Mouse (Mus musculus) ES-Bruce4 (cell line): ENCODE data around the gene Cobll1. TPM values are rescaled to one million over a fixed set of nuclear protein-coding genes. Genes with fewer than 3 reads are reported as not detected.

Source experiments
- H3K27ac ChIP-seq: 2 replicates; pipeline ENCODE4 v1.5.1; 2012; ENCODE audit warnings: low read length, inconsistent platforms; ENCODE audit not compliant: insufficient read depth
- H3K27me3 ChIP-seq: 2 replicates; pipeline ENCODE4 v1.6.1; 2012; ENCODE audit warnings: mild to moderate bottlenecking, low read length, inconsistent platforms; ENCODE audit not compliant: control insufficient read depth, poor library complexity, insufficient read depth, severe bottlenecking
- H3K36me3 ChIP-seq: 2 replicates; pipeline ENCODE4 v1.6.1; 2012; ENCODE audit warnings: inconsistent platforms, mild to moderate bottlenecking, low read length, moderate library complexity; ENCODE audit not compliant: control insufficient read depth, poor library complexity, insufficient read depth, severe bottlenecking
- H3K4me1 ChIP-seq: one replicate; pipeline ENCODE4 v1.8.1; 2011; ENCODE audit warnings: low read length; ENCODE audit not compliant: control insufficient read depth, insufficient read depth
- H3K4me3 ChIP-seq: 2 replicates; pipeline ENCODE4 v1.5.1; 2011; ENCODE audit warnings: low read depth, mild to moderate bottlenecking, low read length
- H3K9ac ChIP-seq: 2 replicates; pipeline ENCODE4 v1.6.1; 2012; ENCODE audit warnings: low read depth, mild to moderate bottlenecking, inconsistent platforms; ENCODE audit not compliant: poor library complexity, severe bottlenecking
- H3K9me3 ChIP-seq: replicated peaks from 2 replicates; pipeline ENCODE4 v1.6.1; 2012; ENCODE audit warnings: mild to moderate bottlenecking, low read length, inconsistent platforms; ENCODE audit not compliant: control insufficient read depth, poor library complexity, insufficient read depth, severe bottlenecking
- CTCF ChIP-seq: IDR thresholded peaks from one replicate; pipeline ENCODE4 v1.8.1; 2011; ENCODE audit warnings: low read depth, low read length
- EP300 ChIP-seq: IDR thresholded peaks from 2 replicates; pipeline ENCODE4 v1.6.1; 2011; ENCODE audit warnings: low read depth, low read length; ENCODE audit not compliant: insufficient read depth
- POLR2A ChIP-seq: IDR thresholded peaks from one replicate; pipeline ENCODE4 v1.8.1; 2011; ENCODE audit warnings: low read length; ENCODE audit not compliant: insufficient read depth
- polyA plus RNA-seq: library from polyadenylated mRNA; stranded (reverse); fragments of >200 nt; gene quantifications from 2 replicates; pipeline ENCODE4 v1.2.4, GENCODE M21; 2011; ENCODE audit warnings: low read depth; ENCODE audit not compliant: missing spikeins, insufficient read depth, insufficient read length

Cobll1 gene
- polyA plus RNA-seq, 1 experiment, result 7.4 TPM

- Histone ChIP-seq H3K4me3 (no peak overlapping the region), H3K36me3 (no peaks in the 10 kb centered on the region), H3K27ac (no peak overlapping the region), H3K27me3 (no peaks in the 10 kb centered on the region), H3K9me3 (no peaks in the 10 kb centered on the region), H3K9ac (no peak overlapping the region), H3K4me1 (no peaks in the 10 kb centered on the region)
- TF ChIP-seq POLR2A, result no peak
- TF ChIP-seq CTCF, result no peak
- TF ChIP-seq EP300, result no peak
These were observed 67.1 kb downstream of the Cobll1 start for GRCm38 (mm10) chr2:65172071-65172470.

- no peak for TF ChIP-seq CTCF
- no peak for TF ChIP-seq POLR2A
- no peak for TF ChIP-seq EP300
- H3K4me3 ChIP-seq, result no peak overlapping the region
- H3K4me1 ChIP-seq, result no peaks in the 10 kb centered on the region
- H3K9me3 ChIP-seq, result no peaks in the 10 kb centered on the region
- no peaks in the 10 kb centered on the region for H3K27me3 ChIP-seq
- no peaks in the 10 kb centered on the region for H3K36me3 ChIP-seq
- H3K27ac ChIP-seq, result no peak overlapping the region
- H3K9ac ChIP-seq, result no peak overlapping the region
These were observed 67.7 kb downstream of the Cobll1 start for GRCm38 (mm10) chr2:65171516-65171915.

GRCm38 (mm10) chr2:65170693-65171456, 68.3 kb downstream of the Cobll1 start:
- Histone ChIP-seq H3K27ac (no peak overlapping the region), H3K36me3 (no peaks in the 10 kb centered on the region), H3K9ac (no peak overlapping the region), H3K4me1 (no peaks in the 10 kb centered on the region), H3K27me3 (no peaks in the 10 kb centered on the region), H3K4me3 (no peak overlapping the region), H3K9me3 (no peaks in the 10 kb centered on the region)
- TF ChIP-seq CTCF, result no peak
- no peak for TF ChIP-seq EP300
- TF ChIP-seq POLR2A, result no peak

GRCm38 (mm10) chr2:65170256-65170655, 68.9 kb downstream of the Cobll1 start:
- Histone ChIP-seq H3K4me3 (no peak overlapping the region), H3K36me3 (no peaks in the 10 kb centered on the region), H3K4me1 (no peaks in the 10 kb centered on the region), H3K27me3 (no peaks in the 10 kb centered on the region), H3K9ac (no peak overlapping the region), H3K9me3 (no peaks in the 10 kb centered on the region), H3K27ac (no peak overlapping the region)
- TF ChIP-seq EP300 (no peak), CTCF (no peak), POLR2A (no peak)

GRCm38 (mm10) chr2:65163990-65164389, 75.2 kb downstream of the Cobll1 start:
- Histone ChIP-seq H3K27me3 (no peaks in the 10 kb centered on the region), H3K4me3 (no peak overlapping the region), H3K9me3 (no peaks in the 10 kb centered on the region), H3K27ac (no peak overlapping the region), H3K9ac (no peak overlapping the region), H3K36me3 (no peaks in the 10 kb centered on the region), H3K4me1 (no peaks in the 10 kb centered on the region)
- no peak for TF ChIP-seq CTCF
- TF ChIP-seq POLR2A, result no peak
- no peak for TF ChIP-seq EP300

- Histone ChIP-seq H3K4me1 (no peaks in the 10 kb centered on the region), H3K27me3 (no peaks in the 10 kb centered on the region), H3K27ac (no peak overlapping the region), H3K4me3 (no peak overlapping the region), H3K9me3 (no peaks in the 10 kb centered on the region), H3K36me3 (no peaks in the 10 kb centered on the region), H3K9ac (no peak overlapping the region)
- TF ChIP-seq CTCF (no peak), EP300 (no peak), POLR2A (no peak)
These were observed 76.6 kb downstream of the Cobll1 start for GRCm38 (mm10) chr2:65162625-65163024.
